Mouse (Mus musculus): ENCODE data around the gene Psma6. TPM values are rescaled to one million over a fixed set of nuclear protein-coding genes. Genes with fewer than 3 reads are reported as not detected.

Gene Psma6
- polyA plus RNA-seq, 1 experiment from 2014 or later, result 292 TPM

- Histone ChIP-seq H3K9ac (ENCODE audit: low read depth, low read length) (no peak overlapping the region), H3K27ac (ENCODE audit: low read depth, low read length) (no peak overlapping the region)
- no peak for TF ChIP-seq CTCF (IDR thresholded peaks at IDR 0.05; ENCODE audit: low read depth)
These were observed 58.2 kb downstream of the Psma6 start for GRCm38 (mm10) chr12:55442245-55442644.

GRCm38 (mm10) chr12:55442861-55443850, 59.1 kb downstream of the Psma6 start:
- peak; percentile 83 for ATAC-seq
- Histone ChIP-seq H3K36me3 (ENCODE audit: control insufficient read depth, insufficient read depth) (no peaks in the 10 kb centered on the region), H3K4me1 (replicated peaks; ENCODE audit: control insufficient read depth, insufficient read depth, low read length) (peaks cover 7% of the 10 kb centered on the region; the same call in 1 of the 2 replicates), H3K9ac (ENCODE audit: low read depth, low read length) (no peak overlapping the region), H3K4me3 (ENCODE audit: low read depth, low read length) (no peak overlapping the region), H3K27ac (ENCODE audit: low read depth, low read length) (peak overlapping the region; percentile 68), H3K4me2 (replicated peaks; ENCODE audit: low read depth) (no peak overlapping the region), H3K27me3 (replicated peaks; ENCODE audit: control insufficient read depth, insufficient read depth, low read length) (no peaks in the 10 kb centered on the region), H3K9me3 (ENCODE audit: control insufficient read depth) (no peaks in the 10 kb centered on the region)
- peak; percentile 35 for TF ChIP-seq CTCF (IDR thresholded peaks at IDR 0.05; ENCODE audit: low read depth)
- WGBS, result 41% methylated on average over 9 of the region's 9 CpGs

More at GRCm38 (mm10) chr12:55442245-55442644, 58.2 kb downstream of the Psma6 start:
- Histone ChIP-seq H3K9me3 (ENCODE audit: control insufficient read depth) (no peaks in the 10 kb centered on the region), H3K4me3 (ENCODE audit: low read depth, low read length) (no peak overlapping the region), H3K36me3 (ENCODE audit: control insufficient read depth, insufficient read depth) (no peaks in the 10 kb centered on the region), H3K4me2 (replicated peaks; ENCODE audit: low read depth) (no peak overlapping the region), H3K27me3 (replicated peaks; ENCODE audit: control insufficient read depth, insufficient read depth, low read length) (no peaks in the 10 kb centered on the region), H3K4me1 (replicated peaks; ENCODE audit: control insufficient read depth, insufficient read depth, low read length) (peaks cover 7% of the 10 kb centered on the region)
- no peak for ATAC-seq
- 93% methylated on average over 1 of the region's 1 CpGs for WGBS

DNA sequence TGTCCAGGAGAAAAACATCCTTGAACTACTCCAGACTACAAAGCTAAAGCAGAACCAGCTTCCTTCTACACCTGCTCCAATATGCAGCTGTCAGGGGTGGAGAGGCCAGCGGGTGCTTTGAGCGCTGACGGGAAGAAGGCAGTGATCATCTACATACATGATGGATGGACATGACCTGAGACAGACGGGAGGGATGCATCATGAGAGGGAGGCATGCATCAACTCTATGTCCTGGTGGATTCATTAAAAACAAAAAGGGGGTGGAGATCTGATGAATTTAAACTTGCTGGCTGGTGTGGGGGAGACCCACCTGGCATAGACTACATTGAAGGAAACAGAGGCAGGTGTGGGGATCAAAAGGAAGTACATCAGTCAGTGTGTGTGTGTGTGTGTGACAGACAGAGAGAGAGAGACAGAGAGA, 60.0 kb downstream of the Psma6 start:
- Histone ChIP-seq H3K9ac (ENCODE audit: low read depth, low read length) (no peak overlapping the region), H3K4me3 (ENCODE audit: low read depth, low read length) (no peak overlapping the region), H3K4me2 (replicated peaks; ENCODE audit: low read depth) (no peak overlapping the region), H3K27ac (ENCODE audit: low read depth, low read length) (no peak overlapping the region), H3K36me3 (ENCODE audit: control insufficient read depth, insufficient read depth) (no peaks in the 10 kb centered on the region), H3K4me1 (replicated peaks; ENCODE audit: control insufficient read depth, insufficient read depth, low read length) (peaks cover 7% of the 10 kb centered on the region; the same call in 1 of the 2 replicates), H3K9me3 (ENCODE audit: control insufficient read depth) (no peaks in the 10 kb centered on the region), H3K27me3 (replicated peaks; ENCODE audit: control insufficient read depth, insufficient read depth, low read length) (no peaks in the 10 kb centered on the region)
- WGBS, result 63% methylated on average over 4 of the region's 4 CpGs
- no peak for TF ChIP-seq CTCF (IDR thresholded peaks at IDR 0.05; ENCODE audit: low read depth)
- no peak for ATAC-seq

DNA sequence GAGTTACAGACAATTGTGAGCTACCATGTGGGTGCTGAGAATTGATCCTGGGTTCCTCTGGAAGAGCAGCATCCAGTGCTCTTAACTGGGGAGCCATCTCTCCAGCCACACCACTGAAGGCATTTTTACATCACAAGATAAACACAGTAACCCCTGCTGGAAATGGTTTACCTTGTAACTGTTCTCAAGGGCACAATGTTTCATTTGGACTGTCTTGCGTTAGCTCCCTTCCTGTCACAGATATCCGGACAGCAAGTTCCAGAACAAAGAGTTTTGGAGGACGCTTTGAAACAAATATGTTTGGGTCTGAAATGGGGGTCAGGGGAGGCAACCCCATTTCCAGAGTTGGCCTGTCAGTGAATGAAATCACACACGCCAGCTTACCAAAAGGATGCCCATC, 61.6 kb downstream of the Psma6 start:
- no peak overlapping the region for H3K27ac ChIP-seq (ENCODE audit: low read depth, low read length)
- no peak for TF ChIP-seq CTCF (IDR thresholded peaks at IDR 0.05; ENCODE audit: low read depth)
- H3K4me3 ChIP-seq (ENCODE audit: low read depth, low read length), result no peak overlapping the region
- no peaks in the 10 kb centered on the region for H3K9me3 ChIP-seq (ENCODE audit: control insufficient read depth)
- no peaks in the 10 kb centered on the region for H3K27me3 ChIP-seq (replicated peaks; ENCODE audit: control insufficient read depth, insufficient read depth, low read length)
- WGBS, result 80% methylated on average over 4 of the region's 4 CpGs
- no peak for ATAC-seq
- H3K4me2 ChIP-seq (replicated peaks; ENCODE audit: low read depth), result no peak overlapping the region
- no peak overlapping the region for H3K9ac ChIP-seq (ENCODE audit: low read depth, low read length)
- peaks cover 7% of the 10 kb centered on the region; the same call in 1 of the 2 replicates for H3K4me1 ChIP-seq (replicated peaks; ENCODE audit: control insufficient read depth, insufficient read depth, low read length)
- H3K36me3 ChIP-seq (ENCODE audit: control insufficient read depth, insufficient read depth), result no peaks in the 10 kb centered on the region

- H3K36me3 ChIP-seq (ENCODE audit: control insufficient read depth, insufficient read depth), result no peaks in the 10 kb centered on the region
- H3K4me1 ChIP-seq (replicated peaks; ENCODE audit: control insufficient read depth, insufficient read depth, low read length), result peaks cover 7% of the 10 kb centered on the region; the same call in 1 of the 2 replicates
- no peaks in the 10 kb centered on the region for H3K27me3 ChIP-seq (replicated peaks; ENCODE audit: control insufficient read depth, insufficient read depth, low read length)
- WGBS, result 90% methylated on average over 4 of the region's 4 CpGs
- no peak overlapping the region for H3K4me3 ChIP-seq (ENCODE audit: low read depth, low read length)
- H3K9ac ChIP-seq (ENCODE audit: low read depth, low read length), result no peak overlapping the region
- no peak for TF ChIP-seq CTCF (IDR thresholded peaks at IDR 0.05; ENCODE audit: low read depth)
- no peak for ATAC-seq
- peak overlapping the region; percentile 77 for H3K27ac ChIP-seq (ENCODE audit: low read depth, low read length)
- no peaks in the 10 kb centered on the region for H3K9me3 ChIP-seq (ENCODE audit: control insufficient read depth)
- H3K4me2 ChIP-seq (replicated peaks; ENCODE audit: low read depth), result no peak overlapping the region
These were observed 62.3 kb downstream of the Psma6 start for GRCm38 (mm10) chr12:55446366-55446745.

DNA sequence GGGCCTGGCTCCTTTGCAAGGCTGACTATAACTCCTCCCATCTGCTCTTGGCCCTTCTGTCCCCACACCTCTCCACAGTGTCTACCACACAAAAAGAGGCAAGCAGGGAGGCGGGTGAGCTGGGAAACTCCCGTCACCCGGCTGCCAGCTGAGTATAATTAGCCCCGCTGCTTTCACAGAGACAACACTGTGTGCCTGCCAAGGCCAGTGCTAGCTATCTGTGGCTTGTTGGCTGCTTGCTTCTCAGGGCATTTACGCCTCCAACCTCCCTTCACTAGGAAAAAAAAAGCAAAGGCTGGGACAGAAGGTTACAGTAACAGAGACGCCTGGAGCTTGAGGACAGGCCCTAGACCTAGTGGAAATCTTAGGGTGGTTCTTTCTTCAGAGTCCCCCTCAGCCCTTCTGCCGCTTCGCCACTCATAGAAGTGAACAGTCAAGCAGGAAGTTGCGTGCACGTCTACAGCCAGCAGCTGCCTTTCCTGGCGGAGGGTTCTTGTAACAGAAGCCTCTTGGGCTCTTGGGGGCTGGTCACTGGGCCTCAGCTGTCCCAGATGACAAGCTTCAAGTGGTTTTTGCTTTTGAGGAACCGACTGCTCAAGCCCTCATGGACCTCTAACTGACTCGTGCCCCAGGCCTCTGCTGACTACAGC, 62.8 kb downstream of the Psma6 start:
- H3K4me2 ChIP-seq (replicated peaks; ENCODE audit: low read depth), result no peak overlapping the region
- no peak for TF ChIP-seq CTCF (IDR thresholded peaks at IDR 0.05; ENCODE audit: low read depth)
- H3K9ac ChIP-seq (ENCODE audit: low read depth, low read length), result no peak overlapping the region
- peaks cover 7% of the 10 kb centered on the region; the same call in 1 of the 2 replicates for H3K4me1 ChIP-seq (replicated peaks; ENCODE audit: control insufficient read depth, insufficient read depth, low read length)
- 43% methylated on average over 13 of the region's 13 CpGs for WGBS
- H3K36me3 ChIP-seq (ENCODE audit: control insufficient read depth, insufficient read depth), result no peaks in the 10 kb centered on the region
- H3K27ac ChIP-seq (ENCODE audit: low read depth, low read length), result peak overlapping the region; percentile 77
- ATAC-seq, result peak; percentile 47; the same call in 1 of the 2 replicates
- H3K4me3 ChIP-seq (ENCODE audit: low read depth, low read length), result no peak overlapping the region
- no peaks in the 10 kb centered on the region for H3K9me3 ChIP-seq (ENCODE audit: control insufficient read depth)
- H3K27me3 ChIP-seq (replicated peaks; ENCODE audit: control insufficient read depth, insufficient read depth, low read length), result no peaks in the 10 kb centered on the region
